Mouse (Mus musculus) neural tube, embryonic 14.5 days (tissue): ENCODE data around the gene Ephb6. TPM values are rescaled to one million over a fixed set of nuclear protein-coding genes. Genes with fewer than 3 reads are reported as not detected.

Experiments
- ATAC-seq: fragments of 200-750 bp; cut with Nextera tagmentation; 2 replicates; pipeline ENCODE4 v1.8.0; 2017; ENCODE audit warnings: low read depth, mild to moderate bottlenecking, moderate TSS enrichment, moderate library complexity
- H3K27ac ChIP-seq: fragments of 300-500 bp; sonication (generic); 2 replicates; pipeline ENCODE4 v1.5.1; 2014; ENCODE audit warnings: low read depth, mild to moderate bottlenecking, control low read depth, low read length, moderate library complexity, mixed read lengths
- H3K27me3 ChIP-seq: fragments of 300-500 bp; sonication (generic); 2 replicates; pipeline ENCODE4 v1.6.1; 2014; ENCODE audit warnings: low read length; ENCODE audit not compliant: control insufficient read depth, insufficient read depth
- H3K36me3 ChIP-seq: fragments of 300-500 bp; sonication (generic); 2 replicates; pipeline ENCODE4 v1.6.1; 2014; ENCODE audit warnings: low read length, mixed read lengths; ENCODE audit not compliant: control insufficient read depth, insufficient read depth
- H3K4me1 ChIP-seq: fragments of 300-500 bp; sonication (generic); 2 replicates; pipeline ENCODE4 v1.6.1; 2014; ENCODE audit warnings: low read length; ENCODE audit not compliant: control insufficient read depth, insufficient read depth
- H3K4me2 ChIP-seq: fragments of 300-500 bp; sonication (generic); 2 replicates; pipeline ENCODE4 v1.6.1; 2014; ENCODE audit warnings: mild to moderate bottlenecking, low read depth, low read length, control low read depth
- H3K4me3 ChIP-seq: fragments of 300-500 bp; sonication (generic); 2 replicates; pipeline ENCODE4 v1.5.1; 2014; ENCODE audit warnings: low read depth, low read length, control low read depth, mixed read lengths
- H3K9ac ChIP-seq: fragments of 300-500 bp; sonication (generic); replicated peaks from 2 replicates; pipeline ENCODE4 v1.6.1; 2014; ENCODE audit warnings: low read depth, mild to moderate bottlenecking, control low read depth, low read length, mixed read lengths
- H3K9me3 ChIP-seq: fragments of 300-500 bp; sonication (generic); 2 replicates; pipeline ENCODE4 v1.6.1; 2016; ENCODE audit warnings: low read length; ENCODE audit not compliant: control insufficient read depth
- WGBS: fragments of 180-500 bp; shearing (Covaris S2); extraction: QIAGEN DNeasy Blood & Tissue Kit; methylation state at CpG from one replicate; pipeline ENCODE4 v1.1.7; 2014; 5-methylcytosine and 5-hydroxymethylcytosine counted together
- polyA plus RNA-seq: library from polyadenylated mRNA; unstranded; fragments of >200 nt; fragmentation: Nextera tagmentation; extraction: Ambion mirVana; gene quantifications from 2 replicates; pipeline ENCODE4 v1.2.1, GENCODE M21; 2014

Ephb6 gene
- polyA plus RNA-seq, 1 experiment from 2014 or later: 40.3 TPM

- no peak for ATAC-seq
- Histone ChIP-seq H3K9ac (no peak overlapping the region), H3K4me3 (no peak overlapping the region), H3K27me3 (no peaks in the 10 kb centered on the region), H3K36me3 (no peaks in the 10 kb centered on the region), H3K27ac (no peak overlapping the region), H3K4me1 (no peaks in the 10 kb centered on the region), H3K9me3 (no peaks in the 10 kb centered on the region), H3K4me2 (no peak overlapping the region)
- WGBS: 16% methylated on average over 1 of the region's 1 CpGs
These were observed 32.1 kb downstream of the Ephb6 start for GRCm38 (mm10) chr6:41637393-41637792.

DNA sequence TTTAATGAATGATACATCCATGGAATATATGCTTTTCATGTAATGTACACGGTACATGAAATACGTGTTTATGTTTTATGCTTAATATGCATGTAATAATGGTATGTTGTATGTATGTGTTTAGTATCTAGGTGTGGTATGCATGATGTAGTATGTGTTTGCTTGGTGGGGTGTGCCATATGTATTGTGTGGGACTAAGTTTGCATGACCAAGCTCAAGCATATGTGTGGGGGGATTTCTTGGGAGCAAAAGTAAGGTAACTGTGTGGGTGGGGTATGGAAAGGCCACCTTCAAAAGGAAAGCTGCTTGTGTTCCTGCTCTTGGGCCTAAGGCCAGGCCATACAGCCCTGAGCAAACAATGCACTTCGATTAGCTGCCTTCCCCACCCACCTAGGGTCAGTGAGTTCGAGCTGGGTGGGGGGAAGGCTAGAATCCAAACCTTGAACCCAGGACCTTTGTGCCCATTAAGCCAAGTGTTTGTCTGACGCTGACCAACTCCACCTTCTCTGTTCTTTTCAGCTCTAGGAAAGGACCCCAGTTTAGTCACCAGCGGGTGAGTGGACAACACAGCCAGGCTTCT is 32.7 kb downstream of the Ephb6 start:
- H3K9ac ChIP-seq: no peak overlapping the region
- H3K4me1 ChIP-seq: no peaks in the 10 kb centered on the region
- no peak overlapping the region for H3K4me3 ChIP-seq
- H3K36me3 ChIP-seq: no peaks in the 10 kb centered on the region
- ATAC-seq: no peak
- H3K27me3 ChIP-seq: no peaks in the 10 kb centered on the region
- H3K27ac ChIP-seq: no peak overlapping the region
- H3K9me3 ChIP-seq: no peaks in the 10 kb centered on the region
- WGBS: 82% methylated on average over 6 of the region's 6 CpGs
- no peak overlapping the region for H3K4me2 ChIP-seq

DNA sequence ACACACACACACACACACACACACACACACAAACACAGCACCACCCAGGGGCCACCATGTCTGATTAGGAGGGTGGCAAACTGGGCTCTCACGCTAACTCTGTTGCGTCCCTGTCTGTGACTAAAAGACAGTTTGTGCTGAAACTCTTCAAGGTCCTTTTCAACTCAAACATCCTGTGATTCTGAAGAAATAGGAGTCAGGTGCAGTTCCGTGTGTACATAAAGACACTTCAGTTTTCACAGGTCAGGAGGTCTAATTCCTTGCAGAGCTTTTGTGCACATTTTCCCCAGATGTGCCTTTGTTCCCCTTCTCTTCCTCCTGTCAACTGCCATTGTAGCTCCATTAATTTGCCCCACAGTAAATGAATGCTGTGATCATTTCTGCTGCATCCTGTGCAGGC is 35.2 kb downstream of the Ephb6 start:
- Histone ChIP-seq H3K9ac (no peak overlapping the region), H3K4me1 (no peaks in the 10 kb centered on the region), H3K27me3 (no peaks in the 10 kb centered on the region), H3K27ac (no peak overlapping the region), H3K4me2 (no peak overlapping the region), H3K36me3 (no peaks in the 10 kb centered on the region), H3K9me3 (no peaks in the 10 kb centered on the region), H3K4me3 (no peak overlapping the region)
- ATAC-seq: no peak
- 56% methylated on average over 3 of the region's 3 CpGs for WGBS

DNA sequence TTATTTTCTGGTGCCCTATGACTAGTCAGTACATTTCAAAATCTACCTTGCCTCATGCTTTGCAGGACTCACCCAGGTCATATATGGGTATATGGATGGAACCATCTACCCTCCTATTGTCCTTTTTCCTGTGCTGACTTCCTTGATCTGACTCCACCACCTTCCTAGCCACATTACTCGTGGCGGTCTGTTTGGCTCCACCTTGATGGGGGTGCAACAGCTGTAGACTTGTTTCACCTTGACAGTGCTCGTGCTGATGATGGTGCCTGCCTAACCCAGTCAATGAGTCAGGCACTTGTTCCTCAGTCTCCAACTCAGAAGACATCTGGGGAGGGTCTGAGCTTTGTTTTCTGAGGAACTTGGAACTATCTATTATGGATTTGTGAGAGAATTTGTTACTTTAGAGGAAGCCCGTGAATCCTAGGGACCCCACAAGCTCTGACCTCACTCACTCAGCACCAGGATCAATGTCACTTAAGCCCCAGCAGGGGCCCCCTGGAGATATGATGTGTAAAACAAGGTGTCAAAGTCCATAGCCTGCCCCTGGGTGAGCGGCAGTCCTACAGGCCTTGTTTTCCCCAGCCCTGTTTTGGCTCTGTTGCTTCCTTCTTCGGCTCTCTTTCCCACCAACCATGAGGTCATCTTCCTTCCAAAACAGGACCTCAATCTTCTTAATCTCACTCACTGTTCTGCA is 36.0 kb downstream of the Ephb6 start:
- no peak for ATAC-seq
- no peaks in the 10 kb centered on the region for H3K27me3 ChIP-seq
- no peaks in the 10 kb centered on the region for H3K4me1 ChIP-seq
- H3K4me3 ChIP-seq: no peak overlapping the region
- no peak overlapping the region for H3K9ac ChIP-seq
- H3K9me3 ChIP-seq: no peaks in the 10 kb centered on the region
- 89% methylated on average over 6 of the region's 6 CpGs for WGBS
- H3K27ac ChIP-seq: no peak overlapping the region
- H3K36me3 ChIP-seq: no peaks in the 10 kb centered on the region
- H3K4me2 ChIP-seq: no peak overlapping the region

- no peaks in the 10 kb centered on the region for H3K4me1 ChIP-seq
- H3K36me3 ChIP-seq: no peaks in the 10 kb centered on the region
- no peaks in the 10 kb centered on the region for H3K27me3 ChIP-seq
- no peaks in the 10 kb centered on the region for H3K9me3 ChIP-seq
- no peak overlapping the region for H3K27ac ChIP-seq
- ATAC-seq: no peak
- H3K9ac ChIP-seq: no peak overlapping the region
- WGBS: 90% methylated on average over 4 of the region's 4 CpGs
- no peak overlapping the region for H3K4me3 ChIP-seq
- no peak overlapping the region for H3K4me2 ChIP-seq
These were observed 37.5 kb downstream of the Ephb6 start for GRCm38 (mm10) chr6:41642765-41643164.

DNA sequence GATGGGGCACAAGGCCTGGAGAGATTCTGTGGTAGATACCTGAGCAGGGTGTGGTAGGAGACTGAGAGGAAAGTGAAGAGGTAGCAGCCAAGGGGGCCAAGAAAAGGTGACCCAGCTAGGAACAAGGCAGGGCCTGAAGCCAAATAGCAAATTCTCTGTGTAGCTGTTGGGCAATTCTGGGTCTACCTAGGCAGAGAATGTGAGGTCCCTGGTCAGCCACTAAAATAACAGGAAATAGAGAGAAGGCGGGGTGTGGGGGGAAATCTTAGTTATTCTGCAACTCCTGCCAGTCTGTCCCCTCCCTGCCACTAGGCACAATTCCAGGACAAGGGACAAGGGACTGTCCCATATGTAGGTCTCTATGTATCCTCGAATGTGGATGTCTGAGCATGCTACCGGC is 37.9 kb downstream of the Ephb6 start:
- Histone ChIP-seq H3K27me3 (no peaks in the 10 kb centered on the region), H3K36me3 (no peaks in the 10 kb centered on the region), H3K27ac (no peak overlapping the region), H3K4me1 (no peaks in the 10 kb centered on the region), H3K9me3 (no peaks in the 10 kb centered on the region), H3K4me3 (no peak overlapping the region), H3K9ac (no peak overlapping the region), H3K4me2 (no peak overlapping the region)
- ATAC-seq: no peak
- WGBS: 94% methylated on average over 3 of the region's 3 CpGs

DNA sequence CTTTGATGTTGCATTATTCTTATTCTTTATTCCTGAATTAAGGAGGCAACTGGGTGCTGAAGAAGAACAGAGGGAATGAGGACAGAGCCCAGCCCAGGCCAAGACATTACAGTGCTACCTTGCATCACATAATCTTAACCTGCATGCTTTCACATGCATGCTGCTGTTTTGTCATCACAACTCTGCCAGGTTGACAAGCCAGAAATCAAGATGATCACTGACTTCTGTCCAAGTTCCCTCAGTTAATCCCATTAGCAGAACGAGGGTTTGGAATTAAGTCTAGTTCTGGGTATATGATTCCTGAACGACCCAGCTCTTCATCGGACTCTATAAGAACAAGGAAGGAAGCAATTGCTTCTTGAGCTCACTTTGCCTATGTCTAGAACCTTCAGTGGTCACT is 40.9 kb downstream of the Ephb6 start:
- WGBS: 92% methylated on average over 3 of the region's 3 CpGs
- no peak overlapping the region for H3K4me3 ChIP-seq

DNA sequence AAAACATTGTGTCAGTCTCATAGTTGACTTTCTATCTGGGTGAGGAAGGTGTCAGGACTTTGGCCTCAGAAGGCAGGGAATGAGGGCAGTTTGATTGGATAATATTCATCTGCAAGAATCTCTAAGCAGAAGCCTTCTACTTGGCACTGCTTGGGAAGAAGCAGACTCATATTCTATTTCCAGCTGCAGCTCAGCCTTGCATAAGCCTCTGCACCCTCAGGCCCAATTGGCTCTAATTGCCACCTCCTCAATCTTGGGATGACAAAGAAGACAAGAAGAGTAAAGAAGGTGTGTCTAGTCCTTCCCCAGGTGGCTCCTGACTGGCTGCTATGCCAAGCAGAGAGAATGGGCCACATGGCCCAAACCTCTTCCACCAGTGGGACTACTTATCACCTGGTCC is 41.4 kb downstream of the Ephb6 start:
- H3K9me3 ChIP-seq: no peaks in the 10 kb centered on the region
- H3K27me3 ChIP-seq: no peaks in the 10 kb centered on the region
- H3K4me2 ChIP-seq: no peak overlapping the region
- no peak for ATAC-seq
- no peak overlapping the region for H3K27ac ChIP-seq
- H3K9ac ChIP-seq: no peak overlapping the region
- no peak overlapping the region for H3K4me3 ChIP-seq
- H3K36me3 ChIP-seq: no peaks in the 10 kb centered on the region
- H3K4me1 ChIP-seq: no peaks in the 10 kb centered on the region

More for the DNA sequence above, 40.9 kb downstream of the Ephb6 start:
- H3K36me3 ChIP-seq: no peaks in the 10 kb centered on the region
- no peaks in the 10 kb centered on the region for H3K4me1 ChIP-seq
- H3K9me3 ChIP-seq: no peaks in the 10 kb centered on the region
- H3K9ac ChIP-seq: no peak overlapping the region
- no peaks in the 10 kb centered on the region for H3K27me3 ChIP-seq
- ATAC-seq: no peak
- H3K4me2 ChIP-seq: no peak overlapping the region
- H3K27ac ChIP-seq: no peak overlapping the region

DNA sequence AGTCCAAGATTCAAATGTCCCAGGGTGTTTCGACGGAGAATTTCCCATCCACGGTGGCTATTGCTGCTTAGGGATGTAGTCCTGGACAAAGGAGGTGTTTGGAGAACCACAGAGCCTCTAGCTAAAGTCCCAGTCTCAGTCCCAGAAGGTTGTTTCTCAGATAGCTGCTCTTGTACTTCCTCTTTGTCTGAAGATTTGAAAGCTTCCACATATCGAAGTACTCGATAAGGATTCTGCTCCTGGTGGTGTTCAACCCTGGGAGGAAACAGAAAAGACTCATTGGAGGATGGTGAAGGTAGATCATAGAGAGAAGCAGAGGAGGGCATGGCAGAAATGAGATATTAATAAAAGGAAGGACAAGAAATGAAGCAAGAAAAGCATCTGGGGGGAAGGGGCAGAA is 47.9 kb downstream of the Ephb6 start:
- 94% methylated on average over 5 of the region's 5 CpGs for WGBS
- no peaks in the 10 kb centered on the region for H3K27me3 ChIP-seq
- no peak overlapping the region for H3K9ac ChIP-seq

More for the DNA sequence above, 47.9 kb downstream of the Ephb6 start:
- Histone ChIP-seq H3K4me1 (no peaks in the 10 kb centered on the region), H3K4me2 (no peak overlapping the region), H3K27ac (no peak overlapping the region), H3K36me3 (no peaks in the 10 kb centered on the region), H3K9me3 (no peaks in the 10 kb centered on the region), H3K4me3 (no peak overlapping the region)
- no peak for ATAC-seq
